Mouse (Mus musculus) spleen, adult 2 months (tissue): ENCODE measurements at regions not wholly inside any gene's neighbourhood (a gene's known extent, or its start where the extent isn't known, plus 50 kb on each side); places are given as distances from the start of the nearest gene placed in this dataset.

Experiments used
- CTCF ChIP-seq: fragments of 200-500 bp; IDR thresholded peaks from 2 replicates; pipeline ENCODE4 v1.5.1; 2011; ENCODE audit warnings: mild to moderate bottlenecking, inconsistent platforms; ENCODE audit not compliant: insufficient read depth, insufficient read length, insufficient replicate concordance; ENCODE audit errors: extremely low read depth
- POLR2A ChIP-seq: fragments of 200-500 bp; IDR thresholded peaks from 2 replicates; pipeline ENCODE4 v1.6.1; 2011; ENCODE audit warnings: low read depth, low read length, inconsistent platforms

- TF ChIP-seq POLR2A (no peak), CTCF (no peak)
Observed at GRCm38 (mm10) chr12:118719878-118720573, 126.1 kb upstream of the Sp8 start.
